Mouse (Mus musculus) heart, embryonic 14.5 days (tissue): Measurements from ENCODE around the gene Eif4ebp2. TPM values are rescaled to one million over a fixed set of nuclear protein-coding genes. Genes with fewer than 3 reads are reported as not detected.

Experiments used
- polyA plus RNA-seq: library from polyadenylated mRNA; unstranded; fragments of >200 nt; fragmentation: Nextera tagmentation; extraction: Ambion mirVana; gene quantifications from 2 replicates; pipeline ENCODE4 v1.2.1, GENCODE M21; 2014

Gene Eif4ebp2
- polyA plus RNA-seq, 1 experiment from 2014 or later: 36.9 TPM

Other genes with a start within 250 kb of the Eif4ebp2 start
- 0.97 and 1.1 TPM in 2 replicates for gene Adamts14, start 179.2 kb downstream of the Eif4ebp2 start, polyA plus RNA-seq
- 0.11 TPM in 1 of 2 replicates, not detected in the other for gene Prf1, start 154.8 kb downstream of the Eif4ebp2 start, polyA plus RNA-seq
- gene Pald1, start 69.1 kb downstream of the Eif4ebp2 start, polyA plus RNA-seq: 19.5 and 21.7 TPM in 2 replicates
- 0.12 and 0.15 TPM in 2 replicates for gene Nodal, start 34.7 kb downstream of the Eif4ebp2 start, polyA plus RNA-seq
- gene Lrrc20, start 23.1 kb upstream of the Eif4ebp2 start, polyA plus RNA-seq: 10.5 and 13.3 TPM in 2 replicates
- 0.05 TPM in 1 of 2 replicates, not detected in the other for gene Npffr1, start 142.8 kb upstream of the Eif4ebp2 start, polyA plus RNA-seq
- 81.4 and 86.9 TPM in 2 replicates for gene Ppa1, start 195.9 kb upstream of the Eif4ebp2 start, polyA plus RNA-seq
- gene Sar1a, start 227.6 kb upstream of the Eif4ebp2 start, polyA plus RNA-seq: 169 and 175 TPM in 2 replicates
- gene Tysnd1, start 242.9 kb upstream of the Eif4ebp2 start, polyA plus RNA-seq: 25.7 and 27.5 TPM in 2 replicates